Mouse (Mus musculus): ENCODE results near the gene Gm9821. TPM values are rescaled to one million over a fixed set of nuclear protein-coding genes. Genes with fewer than 3 reads are reported as not detected.

The Gm9821 gene
- not detected for total RNA-seq (2021)

- DNase-seq (ENCODE audit: extremely low spot score in 1 of 2, low spot score in 1 of 2): no peak
Observed at GRCm38 (mm10) chr2:91945483-91945882, at the start of gene Gm9821. Gm9821 (plus strand) TSS chr2:91945703.

GRCm38 (mm10) chr2:91897968-91898367 is 47.5 kb upstream of the Gm9821 start:
- DNase-seq (ENCODE audit: extremely low spot score in 1 of 2, low spot score in 1 of 2): no peak

GRCm38 (mm10) chr2:91899141-91899540 is 46.4 kb upstream of the Gm9821 start:
- no peak for DNase-seq (ENCODE audit: extremely low spot score in 1 of 2, low spot score in 1 of 2)

- no peak for DNase-seq (ENCODE audit: extremely low spot score in 1 of 2, low spot score in 1 of 2)
Observed at GRCm38 (mm10) chr2:91900431-91900830, 45.1 kb upstream of the Gm9821 start.

GRCm38 (mm10) chr2:91902336-91902735 is 43.2 kb upstream of the Gm9821 start:
- no peak for DNase-seq (ENCODE audit: extremely low spot score in 1 of 2, low spot score in 1 of 2)

- DNase-seq (ENCODE audit: extremely low spot score in 1 of 2, low spot score in 1 of 2): no peak
Observed at GRCm38 (mm10) chr2:91903171-91903925, 42.2 kb upstream of the Gm9821 start.

- no peak for DNase-seq (ENCODE audit: extremely low spot score in 1 of 2, low spot score in 1 of 2)
Observed at GRCm38 (mm10) chr2:91904618-91905307, 40.7 kb upstream of the Gm9821 start.

GRCm38 (mm10) chr2:91906141-91906540 is 39.4 kb upstream of the Gm9821 start:
- no peak for DNase-seq (ENCODE audit: extremely low spot score in 1 of 2, low spot score in 1 of 2)

GRCm38 (mm10) chr2:91912616-91913015 is 32.9 kb upstream of the Gm9821 start:
- no peak for DNase-seq (ENCODE audit: extremely low spot score in 1 of 2, low spot score in 1 of 2)

- DNase-seq (ENCODE audit: extremely low spot score in 1 of 2, low spot score in 1 of 2): no peak
Observed at GRCm38 (mm10) chr2:91913328-91914110, 32.0 kb upstream of the Gm9821 start.

GRCm38 (mm10) chr2:91916346-91916977 is 29.0 kb upstream of the Gm9821 start:
- DNase-seq (ENCODE audit: extremely low spot score in 1 of 2, low spot score in 1 of 2): no peak

- no peak for DNase-seq (ENCODE audit: extremely low spot score in 1 of 2, low spot score in 1 of 2)
Observed at GRCm38 (mm10) chr2:91917096-91917495, 28.4 kb upstream of the Gm9821 start.

- no peak for DNase-seq (ENCODE audit: extremely low spot score in 1 of 2, low spot score in 1 of 2)
Observed at GRCm38 (mm10) chr2:91920130-91920529, 25.4 kb upstream of the Gm9821 start.

GRCm38 (mm10) chr2:91921181-91921789 is 24.2 kb upstream of the Gm9821 start:
- DNase-seq (ENCODE audit: extremely low spot score in 1 of 2, low spot score in 1 of 2): peak in 1 of 2 experiments; percentile 55

GRCm38 (mm10) chr2:91921790-91922570 is 23.5 kb upstream of the Gm9821 start:
- peak; percentile 60 to 71 for DNase-seq (ENCODE audit: extremely low spot score in 1 of 2, low spot score in 1 of 2)

- DNase-seq (ENCODE audit: extremely low spot score in 1 of 2, low spot score in 1 of 2): no peak
Observed at GRCm38 (mm10) chr2:91922586-91923414, 22.7 kb upstream of the Gm9821 start.

- DNase-seq (ENCODE audit: extremely low spot score in 1 of 2, low spot score in 1 of 2): peak; percentile 68 to 73
Observed at GRCm38 (mm10) chr2:91923415-91924337, 21.8 kb upstream of the Gm9821 start.

Data from layer of hippocampus, postnatal 25 days (tissue).